Mouse (Mus musculus): ENCODE data around the gene Efnb3.

DNA sequence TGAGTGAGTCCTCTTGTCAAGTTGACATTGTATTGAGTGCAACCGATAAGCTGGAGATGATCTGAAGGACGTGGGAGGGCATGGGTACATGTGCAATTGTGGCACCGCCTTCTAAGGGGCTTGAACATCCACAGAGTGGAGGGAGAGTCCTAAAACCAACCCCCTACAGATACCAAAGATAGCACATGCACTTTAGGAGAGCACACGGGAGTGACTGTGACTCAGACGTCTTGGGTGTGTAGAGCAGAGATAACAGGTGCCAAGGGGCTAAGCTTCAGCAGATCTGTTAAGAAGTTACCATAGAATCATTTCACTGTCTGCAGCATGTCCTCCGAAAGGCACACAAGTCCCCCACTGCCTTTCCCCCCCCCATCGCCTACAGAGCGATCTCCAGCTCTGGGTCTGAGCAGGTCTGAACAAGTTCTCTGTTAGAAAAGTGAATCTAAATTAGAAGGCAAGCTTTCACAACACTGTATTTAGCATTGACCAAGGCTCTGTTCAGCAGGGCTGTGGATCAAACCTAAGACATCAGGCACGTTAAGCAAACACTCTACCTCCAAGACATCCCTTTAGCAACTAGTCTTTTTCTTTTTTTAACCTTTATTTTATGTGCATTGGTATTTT is 38.4 kb downstream of the Efnb3 start:
- TF ChIP-seq POLR2A (IDR thresholded peaks at IDR 0.05; ENCODE audit: insufficient read length, low read depth), result no peak
- TF ChIP-seq USF1 (IDR thresholded peaks at IDR 0.05; ENCODE audit: low read depth), result no peak

Data from myocyte (in vitro differentiated cells).